Mouse (Mus musculus) forebrain, embryonic 13.5 days (tissue): ENCODE results near the gene Msh4. TPM values are rescaled to one million over a fixed set of nuclear protein-coding genes. Genes with fewer than 3 reads are reported as not detected.
A peak's percentile ranks its signal among the peaks of the same experiment; 100 is the strongest.

Experiments
- ATAC-seq: fragments of 200-750 bp; cut with Nextera tagmentation; 2 replicates; pipeline ENCODE4 v1.8.0; 2017
- H3K27ac ChIP-seq: fragments of 300-500 bp; sonication (generic); 2 replicates; pipeline ENCODE4 v1.5.1; 2015; ENCODE audit warnings: inconsistent platforms, mild to moderate bottlenecking, moderate library complexity
- H3K27me3 ChIP-seq: fragments of 300-500 bp; sonication (generic); 2 replicates; pipeline ENCODE4 v1.6.1; 2015; ENCODE audit warnings: mild to moderate bottlenecking, inconsistent platforms
- H3K36me3 ChIP-seq: fragments of 300-500 bp; sonication (generic); 2 replicates; pipeline ENCODE4 v1.6.1; 2015; ENCODE audit warnings: mild to moderate bottlenecking, inconsistent platforms; ENCODE audit not compliant: poor library complexity, severe bottlenecking
- H3K4me1 ChIP-seq: fragments of 300-500 bp; sonication (generic); 2 replicates; pipeline ENCODE4 v1.6.1; 2015; ENCODE audit warnings: inconsistent platforms
- H3K4me2 ChIP-seq: fragments of 300-500 bp; sonication (generic); 2 replicates; pipeline ENCODE4 v1.6.1; 2015; ENCODE audit warnings: inconsistent platforms, mild to moderate bottlenecking, moderate library complexity
- H3K4me3 ChIP-seq: fragments of 300-500 bp; sonication (generic); 2 replicates; pipeline ENCODE4 v1.5.1; 2015; ENCODE audit warnings: mild to moderate bottlenecking, inconsistent platforms
- H3K9ac ChIP-seq: fragments of 300-500 bp; sonication (generic); 2 replicates; pipeline ENCODE4 v1.6.1; 2015; ENCODE audit warnings: mild to moderate bottlenecking, inconsistent platforms
- H3K9me3 ChIP-seq: fragments of 300-500 bp; sonication (generic); replicated peaks from 2 replicates; pipeline ENCODE4 v1.6.1; 2016; ENCODE audit warnings: inconsistent platforms
- WGBS: fragments of 180-500 bp; shearing (Covaris S2); methylation state at CpG from one replicate; pipeline ENCODE4 v1.1.7; 2015; 5-methylcytosine and 5-hydroxymethylcytosine counted together
- polyA plus RNA-seq: library from polyadenylated mRNA; unstranded; fragments of >200 nt; fragmentation: Nextera tagmentation; extraction: Ambion mirVana; gene quantifications from 2 replicates; pipeline ENCODE4 v1.2.1, GENCODE M21; 2015

The Msh4 gene
- polyA plus RNA-seq, 1 experiment from 2014 or later, result 0.13 TPM

DNA sequence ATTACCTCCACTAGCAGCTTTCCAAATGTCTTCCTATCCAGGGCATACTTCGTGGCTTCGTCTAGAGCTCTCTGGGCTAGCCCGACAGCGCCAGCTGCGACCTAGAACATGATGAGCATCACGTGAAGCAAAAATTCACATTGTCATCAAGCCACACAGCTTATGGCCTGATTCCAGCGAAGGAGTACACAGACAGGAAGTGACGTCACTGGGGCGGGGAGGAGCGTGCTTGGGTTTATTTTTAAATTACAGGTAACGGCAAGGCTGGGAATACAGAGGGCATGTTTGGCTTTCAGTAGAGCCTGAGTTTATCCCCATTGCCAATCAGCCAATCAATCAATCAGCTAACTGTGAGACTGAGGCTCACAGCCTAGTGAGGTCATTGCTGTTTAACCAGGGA is 23.6 kb upstream of the Msh4 start:
- 95% methylated on average over 11 of the region's 11 CpGs for WGBS
- peaks cover 60% of the 10 kb centered on the region for H3K36me3 ChIP-seq
- ATAC-seq, result no peak
- H3K27ac ChIP-seq, result no peak overlapping the region
- H3K4me2 ChIP-seq, result no peak overlapping the region
- no peaks in the 10 kb centered on the region for H3K9me3 ChIP-seq
- H3K4me3 ChIP-seq, result no peak overlapping the region
- no peak overlapping the region for H3K9ac ChIP-seq
- no peaks in the 10 kb centered on the region for H3K27me3 ChIP-seq
- H3K4me1 ChIP-seq, result no peaks in the 10 kb centered on the region

- no peaks in the 10 kb centered on the region for H3K4me1 ChIP-seq
- WGBS, result 88% methylated on average over 7 of the region's 7 CpGs
- H3K27me3 ChIP-seq, result no peaks in the 10 kb centered on the region
- H3K36me3 ChIP-seq, result peaks cover 53% of the 10 kb centered on the region
- H3K9me3 ChIP-seq, result no peaks in the 10 kb centered on the region
- H3K27ac ChIP-seq, result no peak overlapping the region
- H3K4me2 ChIP-seq, result no peak overlapping the region
- no peak for ATAC-seq
- H3K4me3 ChIP-seq, result no peak overlapping the region
- H3K9ac ChIP-seq, result no peak overlapping the region
Observed at GRCm38 (mm10) chr3:153926333-153926732, 20.4 kb upstream of the Msh4 start.

DNA sequence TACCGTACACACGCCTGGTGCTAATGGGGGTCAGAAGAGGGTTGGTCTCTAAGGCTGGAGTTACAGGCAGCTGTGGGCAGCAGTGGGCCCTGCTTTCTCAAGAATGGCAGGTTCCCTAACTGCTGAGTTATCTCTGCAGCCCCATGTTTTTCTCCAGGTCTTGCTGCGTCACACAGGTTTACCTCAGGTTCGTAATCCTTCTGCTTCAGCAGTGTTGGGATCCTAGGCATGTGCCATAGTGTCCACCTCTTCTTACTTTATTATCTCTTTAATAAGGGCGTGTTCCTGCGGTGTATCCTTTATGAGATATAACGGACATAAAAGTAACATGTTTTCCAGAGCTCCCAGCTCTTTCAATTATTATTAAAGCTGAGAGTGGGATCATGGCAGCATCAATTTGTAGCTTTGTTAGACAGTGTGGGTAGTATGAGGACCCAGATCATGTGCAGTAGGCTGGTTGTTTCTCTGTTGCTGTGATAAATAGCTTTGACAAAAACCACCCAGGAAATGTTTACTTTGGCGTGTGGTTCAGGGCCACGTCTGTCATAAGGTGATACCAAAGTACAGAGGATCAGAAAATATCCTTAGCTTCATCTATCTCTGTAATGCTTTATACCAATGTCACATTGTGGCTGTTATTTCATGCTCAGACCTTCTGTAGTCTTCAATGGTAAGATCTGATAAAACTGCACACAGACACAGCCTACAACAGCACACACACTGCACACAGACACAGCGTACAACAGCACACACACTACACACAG is 15.4 kb upstream of the Msh4 start:
- whole genome bisulfite sequencing, result 95% methylated on average over 10 of the region's 10 CpGs
- no peak overlapping the region for H3K27ac ChIP-seq
- no peak overlapping the region for H3K4me2 ChIP-seq
- no peaks in the 10 kb centered on the region for H3K4me1 ChIP-seq
- no peak overlapping the region for H3K4me3 ChIP-seq
- peaks cover 28% of the 10 kb centered on the region for H3K36me3 ChIP-seq
- H3K27me3 ChIP-seq, result no peaks in the 10 kb centered on the region
- H3K9me3 ChIP-seq, result no peaks in the 10 kb centered on the region
- no peak for ATAC-seq
- no peak overlapping the region for H3K9ac ChIP-seq

- H3K4me1 ChIP-seq, result peaks cover 5% of the 10 kb centered on the region; the same call in 1 of the 2 replicates
- H3K9ac ChIP-seq, result no peak overlapping the region; the same call in 1 of the 2 replicates
- WGBS, result 6% methylated on average over 1 of the region's 1 CpGs
- no peak overlapping the region for H3K4me3 ChIP-seq
- H3K27me3 ChIP-seq, result no peaks in the 10 kb centered on the region
- no peak overlapping the region for H3K4me2 ChIP-seq
- ATAC-seq, result no peak
- peaks cover 8% of the 10 kb centered on the region; the same call in 1 of the 2 replicates for H3K36me3 ChIP-seq
- H3K27ac ChIP-seq, result no peak overlapping the region
- H3K9me3 ChIP-seq, result no peaks in the 10 kb centered on the region
Observed at GRCm38 (mm10) chr3:153917200-153917599, 11.3 kb upstream of the Msh4 start.

DNA sequence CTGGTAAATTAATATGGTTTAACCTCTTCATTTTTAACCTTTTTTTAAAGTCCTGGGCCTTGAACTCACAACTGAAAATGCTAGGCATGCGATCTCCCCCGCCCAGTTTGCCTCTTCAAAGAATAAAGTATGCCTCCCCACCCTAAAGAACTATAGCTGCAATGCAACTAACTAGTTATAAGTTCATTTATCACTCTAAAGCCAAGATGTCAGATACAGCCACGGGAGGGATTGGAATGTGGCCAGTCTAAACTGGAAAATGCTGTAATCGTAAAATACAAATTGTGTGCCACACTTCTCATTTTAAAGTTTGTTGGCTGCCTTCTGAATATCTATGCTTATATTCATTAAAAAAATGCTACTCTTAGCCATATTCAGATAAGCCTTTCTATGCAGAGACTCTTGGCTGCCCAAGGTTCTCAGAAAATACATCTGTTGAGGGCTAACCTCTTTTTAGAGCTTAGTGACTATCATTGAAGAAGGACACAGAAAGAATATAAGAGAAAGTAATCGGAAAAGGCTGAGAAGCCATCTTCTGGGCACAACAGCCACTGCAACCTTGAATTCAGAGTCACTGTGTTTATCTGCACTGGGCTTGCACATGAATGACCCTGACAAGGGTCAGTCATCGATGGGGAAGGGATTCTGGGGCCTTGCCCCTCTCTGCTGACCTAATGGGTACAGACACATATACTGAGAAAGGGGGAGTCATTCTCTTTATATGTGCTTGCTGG is 7.7 kb upstream of the Msh4 start:
- Histone ChIP-seq H3K27me3 (no peaks in the 10 kb centered on the region), H3K4me1 (peaks cover 40% of the 10 kb centered on the region), H3K9me3 (no peaks in the 10 kb centered on the region), H3K9ac (peak overlapping the region; percentile 98; the same call in 1 of the 2 replicates), H3K4me3 (peak overlapping the region; percentile 92), H3K27ac (peak overlapping the region; percentile 85), H3K4me2 (peak overlapping the region; percentile 93), H3K36me3 (peaks cover 28% of the 10 kb centered on the region)
- ATAC-seq, result no peak
- 66% methylated on average over 6 of the region's 6 CpGs for WGBS

DNA sequence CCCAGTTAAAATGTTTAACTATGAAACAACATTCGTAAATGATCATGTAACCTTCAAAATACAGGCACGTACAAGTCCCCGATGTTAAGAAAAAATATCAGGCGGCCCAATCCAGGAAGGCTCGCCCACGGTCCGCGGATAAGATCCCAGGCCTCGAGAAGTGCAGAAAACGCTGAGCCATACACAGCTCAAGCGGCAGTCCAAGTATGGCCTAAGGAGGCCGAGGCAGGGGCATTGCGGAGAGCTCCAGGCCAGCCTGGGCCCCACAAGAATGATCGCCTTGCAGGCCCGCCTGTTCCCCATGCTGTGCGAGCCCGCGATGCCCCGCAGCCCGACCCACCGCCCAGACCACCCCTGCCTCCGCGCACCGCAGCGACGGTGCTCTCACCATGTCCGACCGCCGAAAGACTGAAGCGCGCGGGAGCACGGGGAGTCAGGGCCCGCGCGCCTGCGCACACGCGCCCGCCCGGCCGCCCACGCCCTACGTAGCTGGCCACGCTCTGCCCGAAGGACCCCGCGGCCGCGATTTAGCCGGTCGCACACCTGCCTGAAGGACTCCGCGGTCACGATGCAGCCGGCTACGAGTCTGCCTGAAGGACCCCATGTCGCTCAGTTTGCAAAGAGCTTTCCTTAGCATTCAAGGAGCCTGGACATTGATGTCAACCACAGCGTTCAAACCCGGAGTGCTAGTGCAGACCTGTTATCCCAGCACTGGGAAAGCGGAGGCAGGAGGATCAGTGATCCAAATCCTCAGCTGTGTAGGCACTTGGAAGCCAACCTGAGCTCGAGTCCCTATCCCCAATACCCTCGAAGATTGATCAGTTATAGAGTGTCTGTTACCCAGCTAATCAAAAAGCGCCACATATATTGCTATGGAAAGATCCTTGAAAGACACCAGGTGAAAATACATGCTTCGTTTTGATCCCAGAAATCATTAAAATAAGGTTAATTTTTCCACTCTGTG is 6.9 kb upstream of the Msh4 start, which contains the start of gene Rabggtb:
Rabggtb (minus strand) TSS at position 464 of the 964 bp plus-strand sequence.
- Histone ChIP-seq H3K4me2 (peak within 1 kb of the TSS; percentile 93), H3K27ac (peak within 1 kb of the TSS; percentile 85), H3K9ac (peak within 1 kb of the TSS; percentile 98), H3K4me3 (peak within 1 kb of the TSS; percentile 92), H3K9me3 (no peaks in the 10 kb centered on the region), H3K27me3 (no peaks in the 10 kb centered on the region), H3K36me3 (peaks cover 36% of the 10 kb centered on the region), H3K4me1 (peaks cover 48% of the 10 kb centered on the region)
- whole genome bisulfite sequencing, result 1% methylated on average over 65 of the region's 65 CpGs
- ATAC-seq, result peak; percentile 99

DNA sequence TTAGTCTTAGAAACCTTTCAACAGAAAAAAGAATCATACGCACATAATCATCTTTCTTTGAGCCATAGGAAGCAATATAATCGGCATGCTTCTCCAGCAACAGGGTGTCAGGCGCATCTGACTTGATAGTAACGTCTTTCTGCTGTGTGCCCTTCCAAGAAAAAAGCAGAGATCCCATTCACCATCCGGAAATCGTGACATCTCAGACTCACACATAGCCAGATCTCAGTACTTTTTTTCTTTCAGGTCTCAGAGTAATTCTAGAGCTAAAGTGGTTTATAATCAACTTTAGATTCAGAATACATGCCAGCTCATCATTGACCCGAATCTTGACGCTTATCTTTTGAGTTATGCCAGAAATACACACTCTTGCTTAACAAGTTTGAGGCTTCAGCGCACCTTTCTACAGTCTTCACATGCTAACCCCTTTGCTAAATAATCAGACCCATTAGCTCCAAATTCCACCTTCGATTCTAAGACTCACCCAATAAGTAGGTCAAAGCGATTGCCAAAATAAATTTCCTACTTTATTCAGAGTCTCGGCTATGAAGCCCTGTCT is 6.0 kb upstream of the Msh4 start:
- Histone ChIP-seq H3K27me3 (no peaks in the 10 kb centered on the region), H3K9ac (peak overlapping the region; percentile 98), H3K27ac (peak overlapping the region; percentile 78; the same call in 1 of the 2 replicates), H3K9me3 (no peaks in the 10 kb centered on the region), H3K4me1 (peaks cover 49% of the 10 kb centered on the region), H3K36me3 (peaks cover 45% of the 10 kb centered on the region), H3K4me2 (peak overlapping the region; percentile 93), H3K4me3 (peak overlapping the region; percentile 92)
- ATAC-seq, result no peak
- 3% methylated on average over 12 of the region's 12 CpGs for WGBS

DNA sequence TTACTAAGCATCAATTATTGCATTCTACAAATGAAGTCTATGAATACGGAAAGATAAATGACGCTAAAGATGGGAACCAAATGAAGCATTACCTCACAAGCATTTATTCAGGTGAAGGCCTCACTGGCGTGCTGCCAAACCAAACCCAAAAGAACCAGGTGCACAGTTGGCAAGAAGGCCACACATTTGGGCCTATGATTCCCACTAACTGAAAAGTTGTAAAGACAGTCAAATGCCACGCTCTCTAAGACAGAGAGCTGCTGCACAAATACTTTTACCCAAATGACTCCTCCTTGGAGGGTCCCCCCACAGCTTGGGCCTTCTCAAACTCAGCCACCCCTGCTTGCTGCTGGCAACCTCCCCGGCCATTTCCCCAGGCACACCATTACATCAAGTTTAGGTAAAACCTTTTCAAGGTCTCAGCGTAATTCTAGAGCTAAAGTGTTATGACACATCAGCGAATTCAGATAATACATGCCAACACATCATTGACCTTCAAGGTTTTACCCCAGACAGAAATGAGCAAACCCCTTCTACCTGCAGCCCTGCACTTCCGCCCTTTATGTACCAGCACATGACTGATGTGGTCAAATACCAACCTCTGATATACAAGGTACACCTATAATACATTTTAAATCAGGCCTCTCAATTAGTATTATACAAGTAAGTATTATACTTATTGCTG is 5.4 kb upstream of the Msh4 start:
- H3K27ac ChIP-seq, result no peak overlapping the region
- H3K4me1 ChIP-seq, result peaks cover 49% of the 10 kb centered on the region
- H3K4me3 ChIP-seq, result peak overlapping the region; percentile 92
- ATAC-seq, result no peak
- H3K9ac ChIP-seq, result peak overlapping the region; percentile 98
- no peaks in the 10 kb centered on the region for H3K27me3 ChIP-seq
- H3K4me2 ChIP-seq, result peak overlapping the region; percentile 93
- 48% methylated on average over 8 of the region's 8 CpGs for WGBS
- H3K9me3 ChIP-seq, result no peaks in the 10 kb centered on the region
- peaks cover 51% of the 10 kb centered on the region for H3K36me3 ChIP-seq

GRCm38 (mm10) chr3:153910489-153910888 is 4.6 kb upstream of the Msh4 start:
- H3K36me3 ChIP-seq, result peaks cover 60% of the 10 kb centered on the region
- WGBS, result 83% methylated on average over 7 of the region's 7 CpGs
- no peak overlapping the region for H3K9ac ChIP-seq
- no peak overlapping the region; the same call in 1 of the 2 replicates for H3K4me3 ChIP-seq
- H3K4me2 ChIP-seq, result peak overlapping the region; percentile 93
- no peaks in the 10 kb centered on the region for H3K27me3 ChIP-seq
- H3K9me3 ChIP-seq, result no peaks in the 10 kb centered on the region
- H3K27ac ChIP-seq, result no peak overlapping the region
- ATAC-seq, result no peak
- H3K4me1 ChIP-seq, result peaks cover 49% of the 10 kb centered on the region

- WGBS, result 80% methylated on average over 5 of the region's 5 CpGs
- Histone ChIP-seq H3K27me3 (no peaks in the 10 kb centered on the region), H3K36me3 (peaks cover 75% of the 10 kb centered on the region), H3K4me2 (no peak overlapping the region), H3K4me3 (no peak overlapping the region), H3K9me3 (no peaks in the 10 kb centered on the region), H3K4me1 (peaks cover 49% of the 10 kb centered on the region), H3K27ac (no peak overlapping the region), H3K9ac (peak overlapping the region; percentile 41; the same call in 1 of the 2 replicates)
- no peak for ATAC-seq
Observed at GRCm38 (mm10) chr3:153908919-153909318, 3.0 kb upstream of the Msh4 start.
